Mouse (Mus musculus) ovary, adult 10 weeks (tissue): ENCODE results near the gene Gprin3. TPM values are rescaled to one million over a fixed set of nuclear protein-coding genes. Genes with fewer than 3 reads are reported as not detected.

Source experiments
- polyA plus RNA-seq: library from polyadenylated mRNA; stranded (reverse); fragments of 350-450 nt; fragmentation: Illumina TruSeq; extraction: RNeasy Lipid Tissue Mini Kit (QIAGEN cat#74804); gene quantifications from one replicate; pipeline ENCODE4 v1.2.3, GENCODE M21; 2014

The Gprin3 gene
- 3.8 TPM for polyA plus RNA-seq

DNA sequence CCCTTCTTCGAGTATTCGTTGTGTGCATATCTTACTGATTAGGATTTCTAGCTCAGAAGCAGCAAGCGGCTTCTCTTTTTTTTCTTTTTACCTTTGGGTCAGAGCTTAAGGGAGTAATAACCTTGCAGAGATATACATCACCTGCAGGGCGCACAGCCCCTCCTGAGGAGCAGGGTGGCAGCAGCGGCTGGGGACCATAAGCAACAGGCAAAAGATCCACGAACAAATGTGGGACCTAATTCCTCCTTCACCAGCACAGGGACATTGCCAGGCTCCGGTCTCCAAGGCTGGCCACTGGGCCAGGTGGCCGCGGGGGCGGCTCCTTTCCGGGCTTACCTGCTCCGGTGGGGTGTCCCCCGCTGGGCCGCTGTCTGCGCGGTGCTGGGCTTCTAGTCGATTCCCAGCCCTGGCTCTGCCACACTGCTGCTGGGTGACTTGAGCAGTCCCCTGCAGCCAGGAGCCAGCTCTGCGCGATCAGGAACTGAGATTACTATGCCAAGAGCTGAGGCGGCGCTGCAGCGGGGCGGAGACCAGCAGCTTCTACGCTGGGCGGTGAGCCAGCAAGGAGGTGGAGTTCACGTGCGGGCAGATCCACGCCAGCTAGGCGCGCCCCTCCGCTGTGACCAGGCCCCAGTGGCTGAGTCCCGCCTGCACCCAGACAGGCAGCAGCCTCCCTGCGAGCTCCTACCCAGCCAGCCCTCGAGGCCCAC is at the start of gene Gprin3:
Gene Gprin3 (minus strand): TSS at position 471 of the 710 bp plus-strand sequence.

Other genes starting within 250 kb of the Gprin3 start
- 43.8 TPM for gene Tigd2, start 217.4 kb downstream of the Gprin3 start, polyA plus RNA-seq